Mouse (Mus musculus): ENCODE results near the gene 4931406P16Rik. TPM values are rescaled to one million over a fixed set of nuclear protein-coding genes. Genes with fewer than 3 reads are reported as not detected.

Gene 4931406P16Rik
- polyA plus RNA-seq, 1 experiment from 2014 or later, result 22.7 TPM

DNA sequence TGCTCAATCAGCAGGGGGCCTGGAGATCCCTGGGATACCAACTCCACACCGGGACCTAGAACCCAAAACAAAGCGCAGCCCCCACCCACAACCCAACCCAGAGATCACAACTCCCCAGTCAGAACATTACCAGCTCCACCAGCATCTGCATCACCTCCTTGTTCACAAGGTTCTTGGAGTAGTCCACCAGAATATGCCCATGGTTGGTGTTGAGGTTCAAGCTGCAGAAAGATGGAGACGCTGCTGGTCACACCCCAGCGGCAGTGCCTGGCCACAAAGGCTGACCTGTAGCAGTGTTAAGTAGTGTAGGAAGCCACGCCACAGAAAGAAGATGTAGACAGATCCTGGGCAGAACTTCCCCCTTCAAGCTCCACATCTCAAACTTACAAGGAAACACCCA, 84.2 kb downstream of the 4931406P16Rik start:
- 16% methylated on average over 5 of the region's 5 CpGs for WGBS
- peak overlapping the region; percentile 87 for H3K4me2 ChIP-seq (ENCODE audit: low read depth, low read length)
- ATAC-seq, result no peak
- H3K36me3 ChIP-seq (ENCODE audit: control insufficient read depth, insufficient read depth, low read length), result peaks cover 5% of the 10 kb centered on the region; the same call in 1 of the 2 replicates
- H3K27me3 ChIP-seq (replicated peaks; ENCODE audit: control insufficient read depth, insufficient read depth, low read length), result no peaks in the 10 kb centered on the region
- H3K9me3 ChIP-seq (ENCODE audit: control insufficient read depth, low read length), result no peaks in the 10 kb centered on the region
- H3K9ac ChIP-seq (ENCODE audit: low read depth, low read length), result peak overlapping the region; percentile 86
- H3K4me1 ChIP-seq (ENCODE audit: control insufficient read depth, insufficient read depth, low read length), result peaks cover 39% of the 10 kb centered on the region
- H3K27ac ChIP-seq (ENCODE audit: low read length), result peak overlapping the region; percentile 91
- H3K4me3 ChIP-seq (ENCODE audit: low read length), result peak overlapping the region; percentile 80

DNA sequence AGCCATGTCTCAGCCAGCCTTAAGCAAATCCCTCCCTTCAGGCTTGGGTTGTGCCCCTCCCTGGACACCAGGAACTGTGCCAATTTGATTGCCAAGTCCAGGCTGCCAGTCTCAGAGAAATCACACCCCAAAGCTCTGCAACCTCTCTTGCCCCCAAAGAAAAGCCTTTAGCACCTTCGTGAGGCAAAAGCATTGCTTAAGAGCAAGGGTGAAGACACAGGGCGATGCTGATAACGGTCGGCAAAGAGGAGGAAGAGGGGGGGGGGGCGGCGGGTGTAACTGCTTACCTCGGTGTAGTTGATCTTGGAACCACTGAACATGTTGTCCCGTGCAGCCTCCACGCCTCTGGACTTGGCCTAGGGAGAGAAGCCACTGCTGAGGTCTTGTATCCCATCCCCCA, 84.7 kb downstream of the 4931406P16Rik start:
- Histone ChIP-seq H3K9me3 (ENCODE audit: control insufficient read depth, low read length) (no peaks in the 10 kb centered on the region), H3K27ac (ENCODE audit: low read length) (no peak overlapping the region), H3K27me3 (replicated peaks; ENCODE audit: control insufficient read depth, insufficient read depth, low read length) (no peaks in the 10 kb centered on the region), H3K36me3 (ENCODE audit: control insufficient read depth, insufficient read depth, low read length) (peaks cover 5% of the 10 kb centered on the region; the same call in 1 of the 2 replicates), H3K4me2 (ENCODE audit: low read depth, low read length) (peak overlapping the region; percentile 87), H3K4me1 (ENCODE audit: control insufficient read depth, insufficient read depth, low read length) (peaks cover 39% of the 10 kb centered on the region), H3K4me3 (ENCODE audit: low read length) (peak overlapping the region; percentile 80), H3K9ac (ENCODE audit: low read depth, low read length) (no peak overlapping the region)
- 44% methylated on average over 9 of the region's 9 CpGs for WGBS
- ATAC-seq, result no peak

DNA sequence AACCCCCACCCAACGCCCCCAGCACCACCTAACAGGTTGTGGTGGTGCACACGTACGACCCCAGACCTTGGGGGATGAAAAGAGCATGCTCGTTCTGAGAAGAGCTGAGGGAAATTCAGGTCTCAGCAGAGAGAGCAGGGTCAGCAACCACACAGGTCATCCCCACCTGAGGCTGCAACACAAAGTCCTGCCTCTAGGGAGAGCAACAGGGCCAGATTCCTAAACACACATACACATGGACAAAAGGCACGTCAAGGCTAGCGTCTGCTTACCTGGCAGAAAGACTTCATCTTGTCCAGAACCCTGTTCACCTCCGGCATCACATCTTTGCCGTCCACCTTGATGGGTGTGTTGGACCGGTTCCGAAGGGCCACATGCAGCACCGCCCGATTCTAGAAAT, 86.5 kb downstream of the 4931406P16Rik start:
- no peak overlapping the region for H3K9ac ChIP-seq (ENCODE audit: low read depth, low read length)
- peaks cover 33% of the 10 kb centered on the region for H3K4me1 ChIP-seq (ENCODE audit: control insufficient read depth, insufficient read depth, low read length)
- no peak overlapping the region for H3K27ac ChIP-seq (ENCODE audit: low read length)
- no peak for ATAC-seq
- 88% methylated on average over 12 of the region's 12 CpGs for WGBS
- no peaks in the 10 kb centered on the region for H3K9me3 ChIP-seq (ENCODE audit: control insufficient read depth, low read length)
- H3K4me3 ChIP-seq (ENCODE audit: low read length), result no peak overlapping the region
- H3K36me3 ChIP-seq (ENCODE audit: control insufficient read depth, insufficient read depth, low read length), result peaks cover 14% of the 10 kb centered on the region
- no peaks in the 10 kb centered on the region for H3K27me3 ChIP-seq (replicated peaks; ENCODE audit: control insufficient read depth, insufficient read depth, low read length)
- H3K4me2 ChIP-seq (ENCODE audit: low read depth, low read length), result no peak overlapping the region; the same call in 1 of the 2 replicates

DNA sequence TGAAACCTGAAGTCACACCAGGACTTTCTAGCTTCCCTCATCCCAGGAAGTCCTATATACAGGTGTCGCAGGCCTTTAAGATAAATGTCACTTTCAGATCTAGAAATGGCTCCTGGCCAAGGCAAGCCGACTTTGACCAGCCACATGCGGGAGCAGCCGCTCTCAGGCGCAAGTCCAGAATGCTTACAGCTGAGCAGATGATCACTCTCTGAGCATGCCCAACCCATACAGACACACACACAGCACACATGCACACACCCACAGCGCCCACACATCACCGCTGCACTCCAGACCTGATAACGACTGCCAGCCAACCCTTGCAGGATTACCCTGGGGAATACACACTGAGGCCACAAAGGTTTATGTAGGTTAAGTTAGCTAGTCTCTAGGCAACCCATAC, 87.3 kb downstream of the 4931406P16Rik start:
- peaks cover 14% of the 10 kb centered on the region for H3K36me3 ChIP-seq (ENCODE audit: control insufficient read depth, insufficient read depth, low read length)
- H3K27me3 ChIP-seq (replicated peaks; ENCODE audit: control insufficient read depth, insufficient read depth, low read length), result no peaks in the 10 kb centered on the region
- H3K27ac ChIP-seq (ENCODE audit: low read length), result peak overlapping the region; percentile 47; the same call in 1 of the 2 replicates
- peak; percentile 38 for ATAC-seq
- H3K9ac ChIP-seq (ENCODE audit: low read depth, low read length), result no peak overlapping the region
- 0 out of 2 replicates have a peak overlapping the region, but pooled peaks have one; percentile 4 for H3K4me2 ChIP-seq (ENCODE audit: low read depth, low read length)
- H3K4me3 ChIP-seq (ENCODE audit: low read length), result 0 out of 2 replicates have a peak overlapping the region, but pooled peaks have one; percentile 6
- peaks cover 33% of the 10 kb centered on the region for H3K4me1 ChIP-seq (ENCODE audit: control insufficient read depth, insufficient read depth, low read length)
- WGBS, result 50% methylated on average over 8 of the region's 8 CpGs
- H3K9me3 ChIP-seq (ENCODE audit: control insufficient read depth, low read length), result no peaks in the 10 kb centered on the region

DNA sequence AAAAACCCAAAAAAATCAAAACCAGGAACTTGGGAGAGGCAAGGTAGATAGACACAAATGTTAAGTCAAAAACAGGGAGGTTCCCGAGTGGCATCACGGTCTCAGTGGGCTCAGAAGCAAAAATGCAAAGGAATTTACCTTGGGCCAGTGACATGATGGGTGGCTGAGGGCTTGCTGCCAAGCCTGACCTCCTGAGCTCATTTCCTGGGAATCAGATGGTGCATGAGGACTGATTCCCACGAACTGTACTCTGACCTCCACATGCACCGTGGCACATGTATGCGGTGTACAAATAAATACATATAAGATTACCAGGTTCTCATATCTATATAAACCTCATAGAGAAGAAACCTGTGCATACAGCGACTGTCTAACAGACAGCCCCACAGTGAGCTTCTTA, 89.0 kb downstream of the 4931406P16Rik start:
- no peak overlapping the region for H3K9ac ChIP-seq (ENCODE audit: low read depth, low read length)
- H3K4me2 ChIP-seq (ENCODE audit: low read depth, low read length), result no peak overlapping the region
- ATAC-seq, result no peak
- H3K36me3 ChIP-seq (ENCODE audit: control insufficient read depth, insufficient read depth, low read length), result peaks cover 14% of the 10 kb centered on the region
- H3K27ac ChIP-seq (ENCODE audit: low read length), result no peak overlapping the region
- WGBS, result 88% methylated on average over 6 of the region's 6 CpGs
- no peaks in the 10 kb centered on the region for H3K27me3 ChIP-seq (replicated peaks; ENCODE audit: control insufficient read depth, insufficient read depth, low read length)
- peaks cover 29% of the 10 kb centered on the region for H3K4me1 ChIP-seq (ENCODE audit: control insufficient read depth, insufficient read depth, low read length)
- H3K9me3 ChIP-seq (ENCODE audit: control insufficient read depth, low read length), result no peaks in the 10 kb centered on the region
- no peak overlapping the region for H3K4me3 ChIP-seq (ENCODE audit: low read length)

DNA sequence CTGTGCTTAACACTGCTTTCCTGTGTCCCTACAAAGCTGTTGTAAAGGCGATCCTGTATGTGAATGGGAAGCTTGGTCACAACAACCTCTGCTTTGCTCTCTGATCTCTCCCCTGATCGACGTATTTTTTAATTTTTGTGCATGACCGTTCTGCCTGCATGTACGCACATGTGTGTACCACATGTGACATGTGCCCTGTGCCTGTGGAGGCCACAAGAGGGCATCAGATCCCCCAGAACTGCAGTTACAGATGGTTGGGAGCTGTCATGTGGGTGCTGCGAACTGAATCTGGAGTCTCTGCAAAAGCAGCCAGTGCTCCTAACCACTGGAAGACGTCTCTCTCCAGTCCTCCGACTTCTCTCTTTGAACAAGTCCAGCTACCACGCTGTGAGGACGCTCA, 91.0 kb downstream of the 4931406P16Rik start:
- H3K27me3 ChIP-seq (replicated peaks; ENCODE audit: control insufficient read depth, insufficient read depth, low read length), result no peaks in the 10 kb centered on the region
- H3K9ac ChIP-seq (ENCODE audit: low read depth, low read length), result no peak overlapping the region
- WGBS, result 94% methylated on average over 10 of the region's 10 CpGs
- H3K4me3 ChIP-seq (ENCODE audit: low read length), result no peak overlapping the region
- peaks cover 18% of the 10 kb centered on the region for H3K36me3 ChIP-seq (ENCODE audit: control insufficient read depth, insufficient read depth, low read length)
- H3K4me1 ChIP-seq (ENCODE audit: control insufficient read depth, insufficient read depth, low read length), result peaks cover 16% of the 10 kb centered on the region
- H3K27ac ChIP-seq (ENCODE audit: low read length), result no peak overlapping the region
- H3K9me3 ChIP-seq (ENCODE audit: control insufficient read depth, low read length), result no peaks in the 10 kb centered on the region
- no peak for ATAC-seq
- no peak overlapping the region for H3K4me2 ChIP-seq (ENCODE audit: low read depth, low read length)

DNA sequence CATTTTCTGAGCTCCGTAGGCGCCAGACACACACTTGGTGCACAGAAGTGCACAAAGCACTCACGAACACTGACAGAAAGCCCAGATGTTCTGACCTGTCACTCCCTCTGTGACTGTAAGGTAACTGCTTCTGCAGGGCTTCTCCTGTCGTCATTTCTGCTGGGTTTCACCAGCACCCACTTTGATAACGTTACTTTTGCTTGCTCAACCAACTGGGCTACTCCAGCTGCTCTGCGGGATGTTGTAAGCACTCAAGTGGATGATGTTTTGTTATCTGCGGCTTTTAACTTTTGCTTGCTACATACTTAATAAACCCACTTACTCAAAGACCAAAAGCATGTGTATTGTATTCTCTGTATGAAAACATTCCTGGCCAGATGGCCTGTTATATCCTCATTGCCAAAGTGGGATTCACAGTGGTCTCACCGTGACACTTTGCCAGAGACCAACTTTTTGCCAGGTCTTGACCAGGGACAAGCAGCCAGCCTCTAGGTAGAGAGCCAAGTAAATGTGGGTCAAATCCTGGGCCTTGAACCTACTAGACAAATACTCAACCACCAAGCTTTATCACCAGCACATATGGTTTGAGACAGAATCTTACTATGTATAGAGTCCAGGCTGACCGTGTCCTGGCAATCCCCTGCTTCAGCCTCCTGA, 91.6 kb downstream of the 4931406P16Rik start:
- no peak overlapping the region for H3K4me3 ChIP-seq (ENCODE audit: low read length)
- no peak for ATAC-seq
- H3K27ac ChIP-seq (ENCODE audit: low read length), result no peak overlapping the region
- 92% methylated on average over 9 of the region's 9 CpGs for WGBS
- H3K9me3 ChIP-seq (ENCODE audit: control insufficient read depth, low read length), result no peaks in the 10 kb centered on the region
- H3K4me1 ChIP-seq (ENCODE audit: control insufficient read depth, insufficient read depth, low read length), result peaks cover 10% of the 10 kb centered on the region
- no peaks in the 10 kb centered on the region for H3K27me3 ChIP-seq (replicated peaks; ENCODE audit: control insufficient read depth, insufficient read depth, low read length)
- no peak overlapping the region for H3K9ac ChIP-seq (ENCODE audit: low read depth, low read length)
- peaks cover 18% of the 10 kb centered on the region for H3K36me3 ChIP-seq (ENCODE audit: control insufficient read depth, insufficient read depth, low read length)
- no peak overlapping the region for H3K4me2 ChIP-seq (ENCODE audit: low read depth, low read length)

DNA sequence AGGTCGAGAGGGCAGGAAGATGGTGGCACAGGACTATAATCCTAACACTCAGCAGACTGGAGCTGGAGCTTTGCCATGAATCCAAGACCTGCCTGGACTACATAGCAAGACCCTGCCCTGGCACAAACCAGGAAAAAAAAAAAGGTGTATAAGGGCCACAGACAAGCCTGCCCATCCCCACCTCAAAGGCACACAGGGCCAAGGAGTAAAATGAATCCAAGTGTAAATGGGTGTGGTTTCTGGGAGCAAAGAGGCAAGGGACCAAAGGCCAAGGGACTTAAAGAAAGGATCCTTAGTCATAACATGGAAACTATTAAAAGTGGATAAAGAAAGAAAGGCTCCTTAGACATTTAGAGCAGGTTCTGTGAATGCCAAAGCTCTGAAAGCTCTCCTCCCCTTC, 94.9 kb downstream of the 4931406P16Rik start:
- Histone ChIP-seq H3K27ac (ENCODE audit: low read length) (no peak overlapping the region), H3K9me3 (ENCODE audit: control insufficient read depth, low read length) (no peaks in the 10 kb centered on the region), H3K4me1 (ENCODE audit: control insufficient read depth, insufficient read depth, low read length) (0 out of 2 replicates have a peak, but pooled peaks cover 5% of the 10 kb centered on the region), H3K27me3 (replicated peaks; ENCODE audit: control insufficient read depth, insufficient read depth, low read length) (no peaks in the 10 kb centered on the region), H3K4me2 (ENCODE audit: low read depth, low read length) (no peak overlapping the region), H3K36me3 (ENCODE audit: control insufficient read depth, insufficient read depth, low read length) (peaks cover 19% of the 10 kb centered on the region), H3K4me3 (ENCODE audit: low read length) (no peak overlapping the region), H3K9ac (ENCODE audit: low read depth, low read length) (no peak overlapping the region)
- WGBS, result 76% methylated on average over 1 of the region's 1 CpGs
- peak; percentile 53 for ATAC-seq

DNA sequence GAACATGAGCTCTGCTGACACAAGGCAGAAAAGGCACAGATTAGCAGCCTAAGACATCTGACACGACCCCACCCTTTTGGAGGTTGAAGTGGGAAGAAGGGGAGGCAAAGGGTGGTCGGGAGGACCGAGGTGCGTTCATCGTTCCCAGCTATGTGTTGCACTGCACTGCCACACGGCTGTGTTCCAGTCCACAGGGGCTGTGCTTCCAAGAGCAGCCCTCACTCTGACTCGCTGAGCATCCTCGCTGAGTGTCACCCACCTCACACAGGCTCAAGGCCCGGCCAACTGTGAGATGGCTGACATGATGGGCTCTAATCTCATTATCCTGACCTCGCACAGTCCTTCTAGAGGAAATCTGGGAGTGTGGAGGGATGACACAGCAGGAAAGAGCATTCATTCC, 96.9 kb downstream of the 4931406P16Rik start:
- no peak overlapping the region for H3K27ac ChIP-seq (ENCODE audit: low read length)
- no peak overlapping the region for H3K4me2 ChIP-seq (ENCODE audit: low read depth, low read length)
- H3K9ac ChIP-seq (ENCODE audit: low read depth, low read length), result no peak overlapping the region
- no peak for ATAC-seq
- no peaks in the 10 kb centered on the region for H3K9me3 ChIP-seq (ENCODE audit: control insufficient read depth, low read length)
- H3K27me3 ChIP-seq (replicated peaks; ENCODE audit: control insufficient read depth, insufficient read depth, low read length), result no peaks in the 10 kb centered on the region
- H3K4me3 ChIP-seq (ENCODE audit: low read length), result no peak overlapping the region
- 91% methylated on average over 10 of the region's 10 CpGs for WGBS
- 0 out of 2 replicates have a peak, but pooled peaks cover 5% of the 10 kb centered on the region for H3K4me1 ChIP-seq (ENCODE audit: control insufficient read depth, insufficient read depth, low read length)
- H3K36me3 ChIP-seq (ENCODE audit: control insufficient read depth, insufficient read depth, low read length), result peaks cover 10% of the 10 kb centered on the region

Data from intestine, embryonic 16.5 days (tissue).